17 mouse cellular contexts compared by ENCODE assay signal in the genomic region with DNA sequence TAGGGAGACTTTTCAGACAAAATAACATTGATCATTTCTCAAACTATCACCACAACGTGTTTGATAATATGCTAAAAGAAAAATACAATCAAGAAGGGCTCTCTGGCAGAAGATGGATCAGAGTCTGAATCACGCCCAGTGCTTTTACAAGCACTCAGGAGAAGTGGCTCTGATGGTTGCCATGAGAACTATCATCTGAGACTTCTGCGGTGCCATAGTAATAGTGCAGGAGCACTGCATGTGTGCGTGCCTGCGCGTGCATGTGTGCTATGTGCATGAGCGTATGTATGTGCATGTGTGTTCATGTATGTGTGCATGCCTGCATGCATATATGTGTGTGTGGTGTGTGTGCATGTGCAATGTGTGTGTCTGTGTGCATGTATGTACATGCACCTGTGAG. TPM values are rescaled to one million over a fixed set of nuclear protein-coding genes. Genes with fewer than 3 reads are reported as not detected.
DNase-seq lines count a peak whose midpoint lies in the region; ATAC-seq lines count a peak whose summit lies in the region.
"Had no signal": no experiment of that assay in that cellular context is flagged by ENCODE, and none has a peak within 500 bp of the region (broad histone marks: within the 10 kb centered on the region; RNA-seq: fewer than 3 reads in every experiment).

No protein-coding gene starts in this region.

- no peak overlapping the region for H3K4me3 ChIP-seq in heart, embryonic 13.5 days
- no peak overlapping the region for H3K4me3 ChIP-seq in midbrain, embryonic 16.5 days (ENCODE audit: low read depth, low read length)
- H3K4me3 ChIP-seq in midbrain, embryonic 13.5 days (replicated peaks) = no peak overlapping the region

- no peak overlapping the region for H3K27ac ChIP-seq in heart, embryonic 13.5 days (replicated peaks)
- H3K27ac ChIP-seq in midbrain, embryonic 16.5 days (ENCODE audit: low read length) = no peak overlapping the region
- no peak overlapping the region for H3K27ac ChIP-seq in midbrain, embryonic 13.5 days
- H3K27ac ChIP-seq: hindbrain, embryonic 10.5 days; limb, embryonic 13.5 days; liver, embryonic 15.5 days had no signal

- H3K4me2 ChIP-seq in heart, embryonic 13.5 days = peak overlapping the region; percentile 62; the same call in 1 of the 2 replicates
- no peak overlapping the region for H3K4me2 ChIP-seq in midbrain, embryonic 16.5 days (ENCODE audit: low read length)
- no peak overlapping the region for H3K4me2 ChIP-seq in midbrain, embryonic 13.5 days (replicated peaks)

- H3K9me3 ChIP-seq in heart, embryonic 13.5 days = no peaks in the 10 kb centered on the region
- H3K9me3 ChIP-seq in midbrain, embryonic 16.5 days (replicated peaks; ENCODE audit: control insufficient read depth, low read length, poor library complexity, severe bottlenecking) = no peaks in the 10 kb centered on the region
- no peaks in the 10 kb centered on the region for H3K9me3 ChIP-seq in midbrain, embryonic 13.5 days
- H3K9me3 ChIP-seq: hindbrain, embryonic 10.5 days; limb, embryonic 13.5 days; liver, embryonic 15.5 days had no signal

- no peak for ATAC-seq in heart, embryonic 13.5 days (ENCODE audit: extremely low read depth, insufficient number of reproducible peaks, low FRiP score, low TSS enrichment)
- peak; percentile 62; the same call in 1 of the 2 replicates for ATAC-seq in midbrain, embryonic 16.5 days
- no peak for ATAC-seq in midbrain, embryonic 13.5 days
- ATAC-seq: CD4-positive, CD25-positive, alpha-beta regulatory T cell, adult 4 months had no signal

- DNase-seq in heart, postnatal 14 days = no peak
- DNase-seq in left cerebral cortex, postnatal 14 days (ENCODE audit: low spot score in 2 of 2) = peak; percentile 26 to 51
- no peak for DNase-seq in left cerebral cortex, postnatal 36 days (ENCODE audit: low spot score in 2 of 2)
- DNase-seq in telencephalon, adult 2 months (ENCODE audit: low read depth, low spot score) = peak; percentile 28
- DNase-seq in retina, embryonic 14.5 days (ENCODE audit: low spot score) = no peak
- DNase-seq: adrenal gland, postnatal 25 days; cerebellum, adult 9-11 months; gastrocnemius, postnatal 36 days; kidney, postnatal 14 days; thymus, postnatal 4 days had no signal

- H3K4me1 ChIP-seq in heart, embryonic 13.5 days = peaks cover 12% of the 10 kb centered on the region
- H3K4me1 ChIP-seq in midbrain, embryonic 16.5 days (ENCODE audit: control insufficient read depth, insufficient read depth, low read length) = peaks cover 16% of the 10 kb centered on the region
- peaks cover 21% of the 10 kb centered on the region for H3K4me1 ChIP-seq in midbrain, embryonic 13.5 days (replicated peaks)
- H3K4me1 ChIP-seq: liver, embryonic 15.5 days had no signal

- intact Hi-C loops in heart, postnatal 14 days (cut with DNase I) = no loop called here
- intact Hi-C loops in left cerebral cortex, postnatal 14 days (cut with DNase I) = loop anchor here (5.0 kb wide), 1 partner anchor 68 kb away; no protein-coding TSS in a partner anchor
- intact Hi-C loops in left cerebral cortex, postnatal 36 days (cut with DNase I) = no loop called here

- H3K9ac ChIP-seq in heart, embryonic 13.5 days = no peak overlapping the region
- no peak overlapping the region for H3K9ac ChIP-seq in midbrain, embryonic 16.5 days (ENCODE audit: low read depth, low read length)
- no peak overlapping the region for H3K9ac ChIP-seq in midbrain, embryonic 13.5 days (replicated peaks)
- H3K9ac ChIP-seq: liver, embryonic 15.5 days had no signal

- no peaks in the 10 kb centered on the region for H3K36me3 ChIP-seq in heart, embryonic 13.5 days
- H3K36me3 ChIP-seq in midbrain, embryonic 16.5 days (ENCODE audit: control insufficient read depth, insufficient read depth, low read length) = no peaks in the 10 kb centered on the region
- no peaks in the 10 kb centered on the region for H3K36me3 ChIP-seq in midbrain, embryonic 13.5 days
- H3K36me3 ChIP-seq: hindbrain, embryonic 10.5 days; limb, embryonic 13.5 days; liver, embryonic 15.5 days had no signal

- peaks cover 23% of the 10 kb centered on the region for H3K27me3 ChIP-seq in heart, embryonic 13.5 days (replicated peaks)
- H3K27me3 ChIP-seq in midbrain, embryonic 16.5 days (ENCODE audit: control insufficient read depth, insufficient read depth, low read depth, low read length) = no peaks in the 10 kb centered on the region
- H3K27me3 ChIP-seq in midbrain, embryonic 13.5 days = 0 out of 2 replicates have a peak, but pooled peaks cover 3% of the 10 kb centered on the region
- H3K27me3 ChIP-seq: liver, embryonic 15.5 days had no signal

- 46% methylated on average over 7 of the region's 7 CpGs for WGBS in heart, embryonic 13.5 days
- 72% methylated on average over 7 of the region's 7 CpGs for WGBS in midbrain, embryonic 16.5 days
- 88% methylated on average over 7 of the region's 7 CpGs for WGBS in midbrain, embryonic 13.5 days

RNA-seq across cellular contexts. Expression of a gene that starts 43.8 kb away (rescaled TPM):
- 126 and 144 TPM in 2 replicates for polyA plus RNA-seq in heart, embryonic 13.5 days (2015; fragmentation: Nextera tagmentation; extraction: Ambion mirVana)
- 10 to 100 TPM; 60.0 to 74.5 TPM for total RNA-seq in heart, postnatal 14 days (2021)
- 10 to 100 TPM; 38.2 to 38.4 TPM for total RNA-seq in left cerebral cortex, postnatal 14 days (2021)
- total RNA-seq in left cerebral cortex, postnatal 36 days (2021) = 10 to 100 TPM; 37.3 to 37.4 TPM
- polyA plus RNA-seq in midbrain, embryonic 16.5 days (2015; fragmentation: Nextera tagmentation; extraction: Ambion mirVana) = 158 and 163 TPM in 2 replicates
- 158 and 171 TPM in 2 replicates for polyA plus RNA-seq in midbrain, embryonic 13.5 days (2015; fragmentation: Nextera tagmentation; extraction: Ambion mirVana)

Comparison
In these comparisons a context has a peak if more than half of its experiments do, and no peak if none do; other contexts are left out.
1. DNase-seq: peak in left cerebral cortex, postnatal 14 days (2 of 2) and telencephalon, adult 2 months (single experiment); none in heart, postnatal 14 days (0 of 2), left cerebral cortex, postnatal 36 days (0 of 2) and retina, embryonic 14.5 days (single experiment).